Mouse (Mus musculus) bone marrow, adult 2 months (tissue): ENCODE results near the gene Pfkfb4. TPM values are rescaled to one million over a fixed set of nuclear protein-coding genes. Genes with fewer than 3 reads are reported as not detected.
A peak's percentile ranks its signal among the peaks of the same experiment; 100 is the strongest.

Experiments used
- H3K27ac ChIP-seq: fragments of 200-500 bp; 2 replicates; pipeline ENCODE4 v1.5.1; 2012; ENCODE audit warnings: low read depth, mild to moderate bottlenecking, control low read depth, inconsistent platforms, low read length; ENCODE audit not compliant: control insufficient read depth, poor library complexity, insufficient read depth
- H3K4me1 ChIP-seq: fragments of 200-500 bp; 2 replicates; pipeline ENCODE4 v1.6.1; 2011; ENCODE audit warnings: low read length; ENCODE audit not compliant: control insufficient read depth, insufficient read depth
- H3K4me3 ChIP-seq: fragments of 200-500 bp; replicated peaks from 2 replicates; pipeline ENCODE3; 2011; ENCODE audit warnings: mild to moderate bottlenecking, low read depth, low read length, control low read depth; ENCODE audit not compliant: control insufficient read depth
- CTCF ChIP-seq: fragments of 200-500 bp; IDR thresholded peaks from 2 replicates; pipeline ENCODE4 v1.5.1; 2011; ENCODE audit warnings: low read length, control low read depth; ENCODE audit not compliant: control insufficient read depth, insufficient read depth
- POLR2A ChIP-seq: fragments of 200-500 bp; IDR thresholded peaks from 2 replicates; pipeline ENCODE4 v1.6.1; 2011; ENCODE audit warnings: low read depth, mild to moderate bottlenecking, control low read depth, low read length, borderline replicate concordance; ENCODE audit not compliant: control insufficient read depth
- WGBS: fragments of 180-500 bp; shearing (Covaris S2); methylation state at CpG from one replicate; pipeline ENCODE4 v1.1.7; 2018; 5-methylcytosine and 5-hydroxymethylcytosine counted together
- polyA plus RNA-seq: library from polyadenylated mRNA; stranded (reverse); fragments of >200 nt; gene quantifications from 2 replicates; pipeline ENCODE4 v1.2.4, GENCODE M21; 2011; ENCODE audit warnings: low replicate concordance; ENCODE audit not compliant: missing spikeins, insufficient read depth, insufficient read length

Pfkfb4 gene
- polyA plus RNA-seq, 1 experiment, result 35.2 TPM

DNA sequence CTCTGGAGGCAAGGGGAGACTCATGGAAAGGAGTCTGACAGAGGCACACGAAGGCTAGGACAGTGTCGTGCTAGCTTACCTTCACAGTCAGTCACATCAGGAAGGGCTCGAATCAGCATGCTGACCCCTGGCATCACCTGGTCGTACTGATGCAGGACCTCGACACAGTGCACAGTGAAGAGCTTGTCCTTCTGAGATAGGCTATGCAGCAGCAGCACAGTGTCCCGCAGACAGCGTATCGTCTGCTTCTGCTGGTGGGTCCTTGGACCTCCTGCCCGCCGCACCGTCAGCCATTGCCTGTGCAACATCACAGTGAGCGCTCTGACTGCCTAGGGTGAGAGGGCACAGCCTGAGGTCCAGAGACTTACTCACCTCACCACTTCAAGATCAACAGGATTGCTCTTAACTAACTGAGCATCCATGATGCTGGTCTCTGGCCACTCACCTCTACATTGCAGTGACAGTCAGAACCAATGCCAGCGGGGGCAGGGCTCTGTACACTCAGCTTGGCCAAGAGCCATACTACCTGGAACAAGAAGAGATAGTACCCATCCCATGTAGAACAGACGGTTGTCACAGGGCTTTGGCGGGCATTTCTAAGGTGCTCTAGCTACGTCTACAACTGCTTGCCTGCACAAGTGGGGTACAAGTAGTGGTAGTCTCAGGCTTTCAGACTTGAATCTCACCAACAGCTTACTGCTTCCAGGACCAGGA lies 68.8 kb downstream of the Pfkfb4 start:
- 85% methylated on average over 16 of the region's 16 CpGs for WGBS
- TF ChIP-seq CTCF (no peak), POLR2A (peak; percentile 16; the same call in 1 of the 2 replicates)
- no peak overlapping the region for H3K27ac ChIP-seq

DNA sequence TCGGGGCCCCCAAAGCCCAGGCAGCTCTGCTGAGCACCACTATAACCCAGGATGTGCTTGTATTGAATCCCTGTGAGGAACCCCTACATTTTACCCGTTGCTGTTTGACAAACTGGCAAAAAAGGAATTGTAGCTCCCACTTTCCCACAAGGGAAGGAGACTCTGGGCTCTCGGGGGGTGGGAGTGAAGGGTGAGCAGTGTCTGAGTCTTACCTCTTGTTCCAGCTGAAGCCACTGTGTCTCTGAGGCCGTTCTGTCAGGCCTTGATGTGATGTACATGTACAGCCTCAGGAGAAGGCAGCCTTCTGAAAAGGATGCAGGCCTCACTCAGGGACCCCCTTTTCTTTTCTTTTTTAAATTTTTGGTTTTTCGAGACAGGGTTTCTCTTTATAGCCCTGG lies 69.3 kb downstream of the Pfkfb4 start:
- TF ChIP-seq CTCF, result no peak
- TF ChIP-seq POLR2A, result no peak
- Histone ChIP-seq H3K4me3 (no peak overlapping the region), H3K27ac (no peak overlapping the region), H3K4me1 (peaks cover 8% of the 10 kb centered on the region; the same call in 1 of the 2 replicates)
- WGBS, result 84% methylated on average over 5 of the region's 5 CpGs

More for the DNA sequence above, 68.8 kb downstream of the Pfkfb4 start:
- Histone ChIP-seq H3K4me3 (no peak overlapping the region), H3K4me1 (peaks cover 10% of the 10 kb centered on the region)

DNA sequence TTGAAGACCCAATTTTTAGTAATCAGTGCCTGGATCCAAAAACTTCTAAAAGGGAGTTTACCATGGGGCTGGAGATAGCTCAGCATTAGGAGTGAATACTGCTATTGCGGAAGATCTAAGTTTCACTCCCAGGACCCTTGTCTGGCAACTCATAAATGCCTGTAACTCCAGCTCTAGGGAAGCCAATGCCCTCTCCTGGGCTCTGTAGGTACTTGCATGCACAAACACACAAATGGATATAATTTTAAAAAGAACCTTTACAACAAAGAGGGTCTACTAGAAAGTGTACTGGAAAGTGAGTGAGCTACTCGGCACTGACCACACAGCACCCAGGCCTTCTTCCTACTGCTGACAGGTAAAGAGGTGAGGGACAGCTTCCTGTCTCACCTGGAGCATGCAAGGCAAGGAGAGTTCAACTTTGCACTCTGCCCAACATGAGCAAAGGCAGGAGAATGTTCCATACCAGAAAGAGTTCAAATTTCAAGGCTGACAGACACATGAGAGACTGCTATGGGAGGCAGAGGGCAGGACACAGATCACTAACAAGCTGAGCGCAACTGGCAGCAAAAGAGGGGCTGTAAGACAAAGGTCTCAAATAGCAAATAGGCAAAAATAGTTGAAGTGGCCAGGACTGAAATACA lies 76.6 kb downstream of the Pfkfb4 start:
- H3K4me3 ChIP-seq, result no peak overlapping the region
- no peak for TF ChIP-seq POLR2A
- no peak for TF ChIP-seq CTCF
- WGBS, result 97% methylated on average over 3 of the region's 3 CpGs
- H3K27ac ChIP-seq, result no peak overlapping the region
- H3K4me1 ChIP-seq, result peaks cover 2% of the 10 kb centered on the region; the same call in 1 of the 2 replicates

DNA sequence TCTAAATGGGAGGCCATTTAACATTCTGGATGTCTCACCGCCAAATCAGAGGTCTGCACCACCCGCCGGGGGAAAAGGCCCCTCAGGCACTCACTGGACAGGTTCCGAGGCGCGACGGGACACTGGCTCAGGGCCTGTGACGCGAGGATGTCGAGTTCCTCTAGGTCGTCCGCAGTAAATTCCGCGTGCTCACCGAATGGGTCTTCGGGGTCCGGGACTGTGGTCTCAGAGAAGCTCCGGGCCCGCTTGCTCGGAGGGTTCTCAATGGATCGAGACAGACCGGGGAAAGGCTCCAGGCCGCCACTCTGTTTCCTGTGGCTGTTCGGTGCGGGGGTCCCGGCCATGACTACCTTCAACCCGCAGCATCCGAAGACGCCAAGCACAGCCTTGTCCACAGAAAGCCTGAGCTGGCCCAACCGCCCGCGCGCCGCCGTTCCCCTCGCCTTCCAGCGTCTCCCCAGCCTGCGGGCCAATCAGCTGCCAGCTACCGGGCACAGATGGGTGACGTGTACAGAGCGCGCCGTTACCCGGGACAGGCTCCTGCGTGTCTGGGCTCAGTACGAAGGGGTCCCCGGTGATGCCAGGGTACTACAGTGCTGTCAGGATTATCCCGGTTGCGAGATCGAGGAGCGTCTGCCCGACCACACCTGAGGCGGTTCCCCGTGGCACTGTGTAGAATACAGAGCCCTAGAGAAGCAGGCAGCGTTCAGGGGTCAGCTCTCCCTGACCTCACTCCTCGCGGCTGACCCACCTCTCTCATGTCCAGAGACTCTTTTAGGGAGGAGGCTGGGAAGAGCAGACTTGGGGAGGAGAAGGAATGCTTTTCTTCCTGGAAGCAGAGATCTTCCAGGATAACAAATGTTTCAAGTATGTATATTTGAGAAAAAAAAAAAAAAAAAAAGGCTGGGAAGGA lies 82.3 kb downstream of the Pfkfb4 start, which contains the start of gene Atrip:
Gene Atrip, minus strand, starts transcription at position 464 of the 913 bp plus-strand sequence.
- under 1% methylated on average over 57 of the region's 57 CpGs for WGBS
- peaks cover 4% of the 10 kb centered on the region; the same call in 1 of the 2 replicates for H3K4me1 ChIP-seq
- TF ChIP-seq CTCF, result no peak
- peak; percentile 75; the same call in 1 of the 2 replicates for TF ChIP-seq POLR2A
- H3K27ac ChIP-seq, result peak within 1 kb of the TSS; percentile 84
- peak within 1 kb of the TSS; percentile 86 for H3K4me3 ChIP-seq

DNA sequence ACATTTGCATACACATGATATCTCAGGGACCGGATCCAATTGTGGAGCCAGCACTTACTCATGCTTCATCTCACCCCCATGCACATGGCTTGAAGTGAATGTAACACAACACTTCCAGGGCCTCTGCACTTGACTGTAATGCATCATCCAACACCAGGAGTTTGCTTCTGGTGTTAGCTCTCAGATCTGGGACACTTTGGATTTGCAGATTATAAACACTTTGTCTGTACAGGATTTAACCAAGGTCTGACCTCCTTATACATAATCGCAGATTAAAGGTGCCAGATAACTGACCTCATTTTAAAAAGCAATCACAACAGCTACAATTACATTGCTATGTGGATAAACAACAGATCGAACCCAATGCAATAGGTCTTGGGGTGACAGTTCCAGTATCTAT lies 88.9 kb downstream of the Pfkfb4 start:
- Histone ChIP-seq H3K4me3 (no peak overlapping the region), H3K27ac (no peak overlapping the region), H3K4me1 (peaks cover 5% of the 10 kb centered on the region)
- TF ChIP-seq CTCF (no peak), POLR2A (no peak)
- 90% methylated on average over 3 of the region's 3 CpGs for WGBS

DNA sequence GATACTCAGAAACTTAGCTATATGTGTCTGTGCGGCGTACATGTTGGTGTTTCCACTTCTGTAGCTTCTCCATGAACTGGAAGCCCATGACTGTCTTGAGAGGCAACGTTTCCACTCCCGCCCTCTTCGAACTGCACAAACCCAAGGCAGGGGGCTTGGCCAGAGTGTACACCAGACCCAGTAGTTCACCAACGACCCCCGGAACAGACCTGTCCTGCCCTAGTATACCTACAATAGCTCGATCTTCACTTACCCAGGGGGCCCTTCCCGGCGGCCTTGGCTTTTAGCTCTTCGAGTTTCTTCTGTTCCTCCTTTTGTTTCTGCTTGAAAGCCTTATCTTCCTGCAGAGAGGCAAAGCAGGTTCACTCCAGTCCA lies 90.2 kb downstream of the Pfkfb4 start:
- 3% methylated on average over 11 of the region's 11 CpGs for WGBS
- peaks cover 5% of the 10 kb centered on the region for H3K4me1 ChIP-seq
- TF ChIP-seq POLR2A (no peak), CTCF (no peak)
- H3K27ac ChIP-seq, result peak overlapping the region; percentile 53
- H3K4me3 ChIP-seq, result peak overlapping the region; percentile 81

Other genes with a start within 250 kb of the Pfkfb4 start
- gene Ip6k2, start 208.0 kb upstream of the Pfkfb4 start, polyA plus RNA-seq, result 28.0 and 37.3 TPM in 2 replicates
- gene Nckipsd, start 183.4 kb upstream of the Pfkfb4 start, polyA plus RNA-seq, result 10.0 and 13.4 TPM in 2 replicates
- 5.3 and 14.9 TPM in 2 replicates for gene Celsr3, start 165.5 kb upstream of the Pfkfb4 start, polyA plus RNA-seq
- gene Slc26a6, start 138.5 kb upstream of the Pfkfb4 start, polyA plus RNA-seq, result 11.0 and 13.3 TPM in 2 replicates
- not detected in 2 replicates for gene Tmem89, start 77.2 kb upstream of the Pfkfb4 start, polyA plus RNA-seq
- gene Uqcrc1, start 55.1 kb upstream of the Pfkfb4 start, polyA plus RNA-seq, result 50.7 and 70.0 TPM in 2 replicates
- 5.5 and 17.5 TPM in 2 replicates for gene Col7a1, start 38.2 kb upstream of the Pfkfb4 start, polyA plus RNA-seq
- gene Ucn2, start 5.8 kb upstream of the Pfkfb4 start, polyA plus RNA-seq, result not detected in 2 replicates
- 69.2 and 133 TPM in 2 replicates for gene Shisa5, start 46.8 kb downstream of the Pfkfb4 start, polyA plus RNA-seq
- 10.1 and 19.5 TPM in 2 replicates for gene Trex1, start 68.0 kb downstream of the Pfkfb4 start, polyA plus RNA-seq
- gene Atrip, start 82.3 kb downstream of the Pfkfb4 start, polyA plus RNA-seq, result 5.8 and 10.2 TPM in 2 replicates
- 3.4 and 6.0 TPM in 2 replicates for gene Ccdc51, start 90.7 kb downstream of the Pfkfb4 start, polyA plus RNA-seq
- 206 and 254 TPM in 2 replicates for gene Tma7, start 90.8 kb downstream of the Pfkfb4 start, polyA plus RNA-seq
- gene Plxnb1, start 103.6 kb downstream of the Pfkfb4 start, polyA plus RNA-seq, result 1.1 and 2.1 TPM in 2 replicates
- not detected in 2 replicates for gene Fbxw21, start 170.3 kb downstream of the Pfkfb4 start, polyA plus RNA-seq
- not detected in 2 replicates for gene Fbxw13, start 204.2 kb downstream of the Pfkfb4 start, polyA plus RNA-seq
- not detected in 2 replicates for gene Fbxw20, start 243.0 kb downstream of the Pfkfb4 start, polyA plus RNA-seq